Mouse (Mus musculus) CD8-positive naive resting alpha-beta T cell, adult 2 months (primary cell): ENCODE results near the gene Fam173a.
"Not testable (repeated sequence)": the region's sequence is repeated elsewhere in the genome, so short reads cannot be mapped to it uniquely, and the experiment has no call there.

Experiments
- DNase-seq, 2 experiments: peaks; one replicate each; pipeline ENCODE4 v3.0.0; 2022; ENCODE audit warnings: low read depth in 2 of 2, low spot score in 2 of 2

Gene Fam173a

GRCm38 (mm10) chr17:25761561-25761970 is 31.1 kb downstream of the Fam173a start:
- DNase-seq = no peak

GRCm38 (mm10) chr17:25760148-25760547 is 32.6 kb downstream of the Fam173a start:
- no peak for DNase-seq

GRCm38 (mm10) chr17:25757691-25758090 is 35.0 kb downstream of the Fam173a start:
- no peak for DNase-seq

DNA sequence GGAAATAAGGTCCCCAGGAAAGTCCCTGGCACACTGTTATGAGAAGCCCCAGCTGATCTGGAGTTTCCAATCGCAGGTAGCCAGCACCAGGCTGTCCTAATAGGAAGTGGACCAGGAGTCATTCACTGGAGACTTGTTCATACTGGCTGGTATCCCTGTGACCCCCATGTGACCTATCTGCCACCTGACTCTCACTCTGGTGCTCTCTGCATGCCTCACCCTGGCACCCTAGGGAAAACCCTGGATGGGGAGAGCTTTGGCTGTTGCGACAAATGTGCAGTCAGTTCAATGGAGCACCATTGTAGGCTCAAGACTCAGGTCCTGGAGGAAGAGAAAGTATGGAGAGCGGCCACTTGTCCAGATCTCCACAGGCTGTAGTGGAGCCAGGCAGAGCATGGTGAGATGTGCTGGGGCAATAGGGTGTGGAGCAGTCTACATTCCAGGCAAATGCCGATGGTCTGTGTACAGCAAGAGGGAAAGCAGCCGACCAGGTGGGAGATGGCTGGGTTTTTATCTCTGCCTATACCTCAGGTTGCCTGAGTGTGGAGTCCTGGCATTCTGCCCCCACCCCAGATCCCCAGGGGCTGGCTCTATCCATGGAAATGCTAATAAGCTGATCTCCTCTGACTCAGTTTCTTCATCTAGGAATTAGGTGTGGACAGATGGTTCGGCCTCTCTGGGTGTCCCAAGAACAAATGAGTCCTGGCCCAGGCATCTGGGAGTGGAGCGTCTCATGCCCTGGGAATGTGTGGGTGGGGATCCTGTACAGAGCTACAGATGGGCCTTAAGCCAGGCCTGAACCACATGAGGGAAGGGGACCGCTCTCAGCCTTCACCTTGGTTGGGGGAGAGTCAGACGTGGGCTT is 36.1 kb downstream of the Fam173a start:
- DNase-seq = no peak

GRCm38 (mm10) chr17:25755627-25756377 is 36.9 kb downstream of the Fam173a start:
- DNase-seq = no peak

DNA sequence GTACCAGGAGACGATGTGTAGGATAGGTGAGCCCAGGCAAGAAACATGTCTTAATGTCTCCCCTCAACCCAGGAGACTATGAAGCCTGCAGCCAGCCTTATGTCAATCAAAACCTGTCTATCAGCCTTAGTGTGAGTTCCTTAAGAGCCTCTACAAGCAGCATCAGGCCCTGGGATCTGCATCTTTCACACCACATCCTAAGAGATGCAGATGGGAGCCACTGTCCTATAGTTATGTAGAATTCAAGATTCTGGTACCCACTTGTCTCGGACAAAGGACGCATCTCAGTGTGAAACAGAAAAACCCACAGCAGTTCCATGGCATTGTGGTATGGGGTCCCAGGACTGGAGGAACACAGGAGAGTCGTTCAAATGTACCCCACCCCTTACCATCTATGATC is 37.6 kb downstream of the Fam173a start:
- no peak for DNase-seq

- DNase-seq = no peak
Observed at GRCm38 (mm10) chr17:25754241-25754640, 38.5 kb downstream of the Fam173a start, which contains the start of gene Msln. Msln (minus strand) TSS chr17:25754378.

- no peak for DNase-seq
Observed at GRCm38 (mm10) chr17:25751446-25751845, 41.3 kb downstream of the Fam173a start.

GRCm38 (mm10) chr17:25749314-25749713 is 43.4 kb downstream of the Fam173a start:
- no peak for DNase-seq

- DNase-seq = no peak
Observed at GRCm38 (mm10) chr17:25748238-25748637, 44.5 kb downstream of the Fam173a start.

- no peak for DNase-seq
Observed at GRCm38 (mm10) chr17:25744311-25744710, 48.4 kb downstream of the Fam173a start.

DNA sequence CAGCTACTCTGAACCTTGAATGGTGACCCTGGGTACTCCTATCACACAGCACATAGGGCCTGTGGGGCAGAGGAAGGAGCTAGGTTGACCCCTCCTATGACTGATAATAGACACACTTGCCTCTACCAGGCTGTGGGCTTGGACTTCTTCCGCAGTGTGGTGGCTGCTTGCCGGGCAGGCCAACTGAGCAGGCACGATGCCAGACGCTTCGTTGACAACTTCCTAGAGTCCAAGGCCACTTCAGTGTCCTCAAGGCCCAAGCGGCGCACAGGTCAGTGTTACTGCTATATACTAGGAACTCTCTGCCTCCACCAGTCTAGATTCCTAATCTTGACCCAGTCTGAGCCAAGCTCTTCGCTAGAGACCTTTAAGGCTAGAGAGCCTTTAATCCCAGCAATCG is 48.9 kb downstream of the Fam173a start:
- DNase-seq = no peak

GRCm38 (mm10) chr17:25741471-25741870 is 51.2 kb downstream of the Fam173a start:
- not testable (repeated sequence) for DNase-seq
